Mouse (Mus musculus) thymus, adult 2 months (tissue): Measurements from ENCODE around the gene Zdhhc9.

Source experiments
- CTCF ChIP-seq: fragments of 200-500 bp; IDR thresholded peaks from 2 replicates; pipeline ENCODE4 v1.5.1; 2012; ENCODE audit warnings: mild to moderate bottlenecking, control low read depth, low read length, moderate library complexity, borderline replicate concordance; ENCODE audit not compliant: control insufficient read depth, poor library complexity, insufficient read depth; ENCODE audit errors: extremely low read depth
- POLR2A ChIP-seq: fragments of 200-500 bp; IDR thresholded peaks from 2 replicates; pipeline ENCODE4 v1.6.1; 2012; ENCODE audit warnings: mild to moderate bottlenecking, low read length, control low read depth, moderate library complexity; ENCODE audit not compliant: control insufficient read depth, poor library complexity, insufficient read depth; ENCODE audit errors: extremely low read depth

DNA sequence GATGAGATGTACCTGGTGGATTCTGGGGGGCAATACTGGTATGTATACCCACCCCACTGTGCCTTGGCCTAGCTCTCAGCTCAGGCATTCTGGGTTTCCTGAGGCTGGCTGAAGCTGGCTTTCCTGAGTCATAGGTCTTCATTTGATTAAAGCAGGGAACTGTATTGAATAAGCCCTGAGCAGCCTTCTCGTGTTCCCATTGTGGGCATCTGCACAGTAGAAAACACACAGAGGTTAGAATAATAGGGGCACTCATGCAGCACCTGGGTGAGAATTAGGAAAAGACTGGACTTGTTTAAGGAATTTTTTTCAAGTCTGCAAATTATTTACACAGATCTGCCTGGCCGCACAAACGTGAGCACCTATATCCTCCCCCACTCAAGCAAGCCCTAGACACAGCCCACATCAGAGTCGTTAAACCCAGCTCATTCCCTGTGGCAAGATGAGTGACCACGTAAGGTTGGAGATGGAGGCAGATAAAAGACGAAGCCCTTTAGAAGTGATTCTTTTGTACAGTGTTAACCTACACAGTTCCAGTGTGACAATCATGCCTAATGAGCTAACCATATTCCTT lies 81.7 kb downstream of the Zdhhc9 start:
- TF ChIP-seq CTCF (no peak), POLR2A (no peak)
